Mouse (Mus musculus): ENCODE results near the gene Dysf. TPM values are rescaled to one million over a fixed set of nuclear protein-coding genes. Genes with fewer than 3 reads are reported as not detected.

Gene Dysf
- polyA plus RNA-seq, 1 experiment from 2014 or later: 4.4 TPM

DNA sequence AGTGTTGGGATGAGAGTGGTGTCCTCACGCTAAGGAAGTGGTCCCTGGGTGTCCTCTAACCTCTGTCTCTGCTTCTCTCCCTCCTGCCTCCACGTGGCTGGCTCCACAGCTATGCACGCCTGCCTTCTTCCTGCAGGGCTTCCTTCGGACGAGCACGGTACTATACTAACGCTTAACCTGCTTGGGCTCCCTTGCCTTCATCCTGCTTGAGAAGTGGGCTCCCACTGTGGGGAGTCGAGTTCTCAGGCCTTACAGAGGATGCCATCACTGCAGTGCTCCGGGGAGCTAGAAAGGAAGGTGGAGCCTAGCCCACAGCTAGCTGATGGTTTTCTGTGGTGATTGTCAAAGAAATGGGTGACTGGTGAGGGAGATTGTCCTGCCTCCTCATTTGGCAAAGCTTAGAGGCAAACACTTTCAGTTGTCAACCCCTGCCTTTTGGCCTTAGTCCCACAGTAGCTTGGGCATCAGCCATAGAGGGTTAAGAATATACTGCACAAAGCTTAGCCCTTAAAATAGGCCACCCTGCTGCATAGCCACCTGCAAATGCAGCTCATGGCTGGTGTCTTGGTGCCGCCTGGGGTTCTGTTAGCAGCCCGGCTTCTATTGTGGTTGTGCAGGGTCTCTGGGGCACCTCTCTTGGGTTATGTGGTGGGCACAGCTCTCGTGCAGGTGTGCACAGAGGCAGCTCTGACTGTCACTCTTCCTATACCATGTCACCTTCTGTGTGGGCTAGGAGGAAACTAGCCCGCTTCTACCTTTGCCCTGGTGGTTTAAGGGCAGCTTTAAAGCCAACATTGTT is 139.0 kb downstream of the Dysf start:
- no peak for ATAC-seq (ENCODE audit: low FRiP score, low TSS enrichment)
- no peak for DNase-seq (ENCODE audit: low spot score)
- Histone ChIP-seq H3K9me3 (ENCODE audit: control insufficient read depth, low read length) (no peaks in the 10 kb centered on the region), H3K36me3 (ENCODE audit: control insufficient read depth, insufficient read depth, low read length) (no peaks in the 10 kb centered on the region), H3K4me3 (ENCODE audit: low read depth, low read length) (no peak overlapping the region), H3K27me3 (ENCODE audit: control insufficient read depth, insufficient read depth, low read length) (no peaks in the 10 kb centered on the region), H3K27ac (replicated peaks) (no peak overlapping the region), H3K4me1 (replicated peaks; ENCODE audit: control insufficient read depth, insufficient read depth) (no peaks in the 10 kb centered on the region), H3K4me2 (replicated peaks; ENCODE audit: low read depth) (no peak overlapping the region), H3K9ac (ENCODE audit: low read length) (no peak overlapping the region)
- 82% methylated on average over 13 of the region's 13 CpGs for WGBS
- TF ChIP-seq CTCF (IDR thresholded peaks at IDR 0.05; ENCODE audit: low read depth) (no peak), EP300 (optimal IDR thresholded peaks at IDR 0.05) (no peak)

DNA sequence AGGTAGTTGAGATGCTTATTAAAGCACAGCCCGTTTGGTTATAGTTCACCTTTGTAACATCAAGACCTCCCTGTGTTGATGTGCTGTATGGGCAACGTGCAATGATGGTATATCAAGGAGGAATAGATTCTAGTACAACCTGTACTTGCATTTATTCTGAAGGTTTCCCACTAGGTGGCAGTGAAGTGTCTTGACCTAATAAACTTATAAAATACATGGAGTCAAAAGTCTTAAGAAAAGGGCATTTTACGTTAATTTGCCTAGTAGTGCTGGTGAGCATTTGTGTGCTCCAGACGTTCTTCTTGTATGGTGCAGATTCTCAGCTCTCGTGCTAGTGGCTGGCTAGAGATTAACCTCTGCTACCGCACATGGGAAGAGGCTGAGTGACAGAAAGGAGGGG is 140.1 kb downstream of the Dysf start:
- Histone ChIP-seq H3K36me3 (ENCODE audit: control insufficient read depth, insufficient read depth, low read length) (no peaks in the 10 kb centered on the region), H3K4me2 (replicated peaks; ENCODE audit: low read depth) (no peak overlapping the region), H3K27ac (replicated peaks) (no peak overlapping the region), H3K4me1 (replicated peaks; ENCODE audit: control insufficient read depth, insufficient read depth) (no peaks in the 10 kb centered on the region), H3K4me3 (ENCODE audit: low read depth, low read length) (no peak overlapping the region), H3K9ac (ENCODE audit: low read length) (no peak overlapping the region), H3K27me3 (ENCODE audit: control insufficient read depth, insufficient read depth, low read length) (no peaks in the 10 kb centered on the region), H3K9me3 (ENCODE audit: control insufficient read depth, low read length) (no peaks in the 10 kb centered on the region)
- ATAC-seq (ENCODE audit: low FRiP score, low TSS enrichment) (no peak), DNase-seq (ENCODE audit: low spot score) (no peak)
- WGBS: 65% methylated on average over 6 of the region's 6 CpGs
- TF ChIP-seq CTCF (IDR thresholded peaks at IDR 0.05; ENCODE audit: low read depth) (peak; percentile 65), EP300 (optimal IDR thresholded peaks at IDR 0.05) (no peak)

- DNase-seq (ENCODE audit: low spot score) (no peak), ATAC-seq (ENCODE audit: low FRiP score, low TSS enrichment) (no peak)
Observed at GRCm38 (mm10) chr6:84154508-84154907, 146.1 kb downstream of the Dysf start.

DNA sequence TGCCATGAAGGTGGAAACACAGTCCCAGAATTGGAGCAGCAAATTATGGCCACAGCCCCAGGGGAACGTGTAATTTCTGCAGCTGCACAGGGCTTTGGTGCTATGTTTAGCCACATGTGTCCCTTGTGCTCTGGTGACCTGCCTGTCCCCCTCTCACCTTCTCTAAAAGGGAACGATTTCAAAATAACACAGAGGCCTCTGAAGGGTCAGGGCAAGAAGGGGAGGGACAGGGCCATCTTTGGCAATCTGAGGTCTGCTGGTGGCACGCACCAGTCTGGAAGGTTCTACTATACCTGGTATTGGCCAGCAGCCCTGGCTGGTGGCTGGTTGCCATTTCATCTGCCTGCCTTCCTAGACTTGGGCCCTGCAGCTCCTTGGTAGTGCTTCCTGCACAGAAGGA is 147.4 kb downstream of the Dysf start:
- H3K27ac ChIP-seq (replicated peaks): no peak overlapping the region
- TF ChIP-seq CTCF (IDR thresholded peaks at IDR 0.05; ENCODE audit: low read depth) (no peak), EP300 (optimal IDR thresholded peaks at IDR 0.05) (no peak)
- H3K9ac ChIP-seq (ENCODE audit: low read length): no peak overlapping the region
- no peaks in the 10 kb centered on the region for H3K27me3 ChIP-seq (ENCODE audit: control insufficient read depth, insufficient read depth, low read length)
- WGBS: 58% methylated on average over 3 of the region's 3 CpGs
- no peaks in the 10 kb centered on the region for H3K4me1 ChIP-seq (replicated peaks; ENCODE audit: control insufficient read depth, insufficient read depth)
- H3K36me3 ChIP-seq (ENCODE audit: control insufficient read depth, insufficient read depth, low read length): no peaks in the 10 kb centered on the region
- H3K4me3 ChIP-seq (ENCODE audit: low read depth, low read length): no peak overlapping the region
- DNase-seq (ENCODE audit: low spot score): no peak
- H3K4me2 ChIP-seq (replicated peaks; ENCODE audit: low read depth): no peak overlapping the region
- H3K9me3 ChIP-seq (ENCODE audit: control insufficient read depth, low read length): no peaks in the 10 kb centered on the region
- no peak for ATAC-seq (ENCODE audit: low FRiP score, low TSS enrichment)

More at GRCm38 (mm10) chr6:84154508-84154907, 146.1 kb downstream of the Dysf start:
- no peaks in the 10 kb centered on the region for H3K27me3 ChIP-seq (ENCODE audit: control insufficient read depth, insufficient read depth, low read length)
- TF ChIP-seq EP300 (optimal IDR thresholded peaks at IDR 0.05): no peak
- TF ChIP-seq CTCF (IDR thresholded peaks at IDR 0.05; ENCODE audit: low read depth): no peak
- no peak overlapping the region for H3K9ac ChIP-seq (ENCODE audit: low read length)
- H3K27ac ChIP-seq (replicated peaks): no peak overlapping the region
- H3K9me3 ChIP-seq (ENCODE audit: control insufficient read depth, low read length): no peaks in the 10 kb centered on the region
- no peaks in the 10 kb centered on the region for H3K4me1 ChIP-seq (replicated peaks; ENCODE audit: control insufficient read depth, insufficient read depth)
- H3K4me3 ChIP-seq (ENCODE audit: low read depth, low read length): no peak overlapping the region
- H3K36me3 ChIP-seq (ENCODE audit: control insufficient read depth, insufficient read depth, low read length): no peaks in the 10 kb centered on the region
- WGBS: 92% methylated on average over 2 of the region's 2 CpGs
- no peak overlapping the region for H3K4me2 ChIP-seq (replicated peaks; ENCODE audit: low read depth)

- ATAC-seq (ENCODE audit: low FRiP score, low TSS enrichment): no peak
- 74% methylated on average over 4 of the region's 4 CpGs for WGBS
- no peak overlapping the region for H3K4me2 ChIP-seq (replicated peaks; ENCODE audit: low read depth)
- H3K36me3 ChIP-seq (ENCODE audit: control insufficient read depth, insufficient read depth, low read length): no peaks in the 10 kb centered on the region
- H3K27me3 ChIP-seq (ENCODE audit: control insufficient read depth, insufficient read depth, low read length): no peaks in the 10 kb centered on the region
- TF ChIP-seq EP300 (optimal IDR thresholded peaks at IDR 0.05) (no peak), CTCF (IDR thresholded peaks at IDR 0.05; ENCODE audit: low read depth) (no peak)
- no peaks in the 10 kb centered on the region for H3K9me3 ChIP-seq (ENCODE audit: control insufficient read depth, low read length)
- H3K9ac ChIP-seq (ENCODE audit: low read length): no peak overlapping the region
- no peak overlapping the region for H3K27ac ChIP-seq (replicated peaks)
- no peaks in the 10 kb centered on the region for H3K4me1 ChIP-seq (replicated peaks; ENCODE audit: control insufficient read depth, insufficient read depth)
- no peak for DNase-seq (ENCODE audit: low spot score)
- no peak overlapping the region for H3K4me3 ChIP-seq (ENCODE audit: low read depth, low read length)
Observed at GRCm38 (mm10) chr6:84156481-84157025, 148.2 kb downstream of the Dysf start.

DNA sequence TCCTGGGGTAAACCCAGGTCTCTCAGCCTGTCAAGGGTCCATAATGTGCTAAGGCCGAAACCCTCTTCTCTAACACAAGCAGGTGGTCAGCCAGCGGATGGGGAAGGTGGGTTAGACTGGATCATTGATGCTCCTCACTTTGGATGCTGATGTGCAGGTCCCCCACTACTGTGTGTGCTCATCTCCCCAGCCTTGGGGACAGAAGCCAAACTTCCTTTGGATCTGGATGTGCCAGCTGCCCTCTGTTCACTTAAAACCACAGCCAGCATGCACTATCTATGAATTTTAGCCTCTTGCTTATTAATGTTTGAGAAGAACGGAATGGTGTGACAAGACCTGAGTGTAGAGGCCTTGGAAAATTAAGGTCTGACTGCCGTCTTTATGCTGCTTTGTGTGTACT is 150.7 kb downstream of the Dysf start:
- WGBS: 87% methylated on average over 4 of the region's 4 CpGs

More for the DNA sequence above, 150.7 kb downstream of the Dysf start:
- DNase-seq (ENCODE audit: low spot score) (no peak), ATAC-seq (ENCODE audit: low FRiP score, low TSS enrichment) (no peak)
- H3K27me3 ChIP-seq (ENCODE audit: control insufficient read depth, insufficient read depth, low read length): no peaks in the 10 kb centered on the region
- TF ChIP-seq EP300 (optimal IDR thresholded peaks at IDR 0.05): no peak
- no peak for TF ChIP-seq CTCF (IDR thresholded peaks at IDR 0.05; ENCODE audit: low read depth)
- H3K27ac ChIP-seq (replicated peaks): no peak overlapping the region
- H3K4me3 ChIP-seq (ENCODE audit: low read depth, low read length): no peak overlapping the region
- no peaks in the 10 kb centered on the region for H3K4me1 ChIP-seq (replicated peaks; ENCODE audit: control insufficient read depth, insufficient read depth)
- H3K9me3 ChIP-seq (ENCODE audit: control insufficient read depth, low read length): no peaks in the 10 kb centered on the region
- H3K4me2 ChIP-seq (replicated peaks; ENCODE audit: low read depth): no peak overlapping the region
- no peaks in the 10 kb centered on the region for H3K36me3 ChIP-seq (ENCODE audit: control insufficient read depth, insufficient read depth, low read length)
- H3K9ac ChIP-seq (ENCODE audit: low read length): no peak overlapping the region

All from stomach, postnatal 0 days (tissue).